Mouse (Mus musculus) layer of hippocampus, postnatal 14 days (tissue): ENCODE measurements at regions not wholly inside any gene's neighbourhood (a gene's known extent, or its start where the extent isn't known, plus 50 kb on each side); places are given as distances from the start of the nearest gene placed in this dataset.

ENCODE experiments used
- DNase-seq, 2 experiments: peaks; one replicate each; pipeline ENCODE4 v3.0.0; 2021 to 2022; ENCODE audit warnings: low spot score in 2 of 2, mixed read lengths in 1 of 2
- microRNA-seq, 2 experiments: library from miRNA; unstranded; fragments of <30 nt; microRNA quantifications; one replicate each; pipeline ENCODE4 v1.2.0; 2021

- DNase-seq, result no peak
Observed at GRCm38 (mm10) chr3:115462623-115463022, 252.2 kb downstream of the S1pr1 start.

Small RNAs in the stretch of these regions (microRNA-seq; reads per million reads assigned to microRNA genes)
- 0 reads per million in 2 experiments for gene Gm25347
